Mouse (Mus musculus): Measurements from ENCODE around the gene Zfp704. TPM values are rescaled to one million over a fixed set of nuclear protein-coding genes. Genes with fewer than 3 reads are reported as not detected.

Zfp704 gene
- polyA plus RNA-seq, 1 experiment, result 5.9 TPM

DNA sequence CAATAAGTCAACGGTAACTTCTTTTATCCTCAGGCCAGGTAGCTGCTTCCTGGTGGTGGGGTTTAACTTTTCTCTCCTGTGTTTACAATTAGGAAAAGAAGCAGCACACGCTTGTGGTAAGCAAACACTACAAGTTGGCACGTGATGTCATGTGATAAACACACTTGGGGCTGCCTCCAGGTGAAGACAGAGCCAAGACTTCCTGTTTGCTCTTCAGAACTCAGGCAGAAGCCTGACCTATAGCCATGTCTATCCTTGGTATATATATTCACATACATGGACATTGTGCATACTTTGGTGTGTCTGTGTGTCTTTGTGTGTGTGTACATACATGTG is 209.0 kb downstream of the Zfp704 start:
- peaks cover 52% of the 10 kb centered on the region for H3K27me3 ChIP-seq (replicated peaks)
- peaks cover 67% of the 10 kb centered on the region for H3K4me1 ChIP-seq
- no peak overlapping the region for H3K4me3 ChIP-seq (replicated peaks)
- no peaks in the 10 kb centered on the region for H3K36me3 ChIP-seq (replicated peaks; ENCODE audit: low read length)
- TF ChIP-seq FLI1 (IDR thresholded peaks at IDR 0.05; ENCODE audit: low read length) (no peak), GATA1 (IDR thresholded peaks at IDR 0.05; ENCODE audit: borderline replicate concordance, low read length) (no peak)
- no peaks in the 10 kb centered on the region for H3K9me3 ChIP-seq

DNA sequence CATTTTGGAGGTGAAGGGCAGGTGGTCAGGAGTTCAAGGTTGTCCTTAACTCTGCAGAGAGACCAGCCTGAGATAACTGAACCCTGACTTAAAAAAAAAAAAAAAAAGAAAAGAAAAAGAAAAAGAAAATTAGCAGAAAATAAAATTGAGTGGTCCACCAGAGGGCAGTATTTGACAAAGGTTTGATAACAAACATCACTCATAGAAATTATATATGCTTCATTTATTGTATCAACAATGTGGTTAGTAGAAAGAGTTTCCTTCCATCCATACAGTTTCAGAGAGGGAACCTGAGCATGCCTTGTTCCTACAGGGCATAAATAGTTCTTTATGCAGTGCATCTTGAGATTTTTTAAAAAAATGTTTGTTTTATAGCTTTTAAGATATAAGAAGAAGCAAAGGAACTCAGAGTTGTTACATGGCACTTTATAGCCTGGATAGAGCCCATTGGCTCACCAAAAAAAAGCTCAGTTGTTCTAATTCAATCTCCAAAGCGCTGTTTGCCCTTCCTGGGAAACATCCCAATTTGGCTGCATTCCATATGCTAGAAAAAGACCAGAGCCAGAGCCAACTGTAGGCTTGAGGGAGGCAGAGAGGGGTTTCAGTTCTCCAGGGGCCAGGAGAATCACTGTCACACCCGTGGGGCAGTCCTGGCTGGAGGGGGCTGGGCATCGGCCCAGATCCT is 209.5 kb downstream of the Zfp704 start:
- peaks cover 50% of the 10 kb centered on the region for H3K27me3 ChIP-seq (replicated peaks)
- no peak overlapping the region for H3K4me3 ChIP-seq (replicated peaks)
- H3K9me3 ChIP-seq, result peaks cover 1% of the 10 kb centered on the region; the same call in 1 of the 2 replicates
- TF ChIP-seq FLI1 (IDR thresholded peaks at IDR 0.05; ENCODE audit: low read length) (no peak), GATA1 (IDR thresholded peaks at IDR 0.05; ENCODE audit: borderline replicate concordance, low read length) (no peak)
- no peaks in the 10 kb centered on the region for H3K36me3 ChIP-seq (replicated peaks; ENCODE audit: low read length)
- H3K4me1 ChIP-seq, result peaks cover 63% of the 10 kb centered on the region

DNA sequence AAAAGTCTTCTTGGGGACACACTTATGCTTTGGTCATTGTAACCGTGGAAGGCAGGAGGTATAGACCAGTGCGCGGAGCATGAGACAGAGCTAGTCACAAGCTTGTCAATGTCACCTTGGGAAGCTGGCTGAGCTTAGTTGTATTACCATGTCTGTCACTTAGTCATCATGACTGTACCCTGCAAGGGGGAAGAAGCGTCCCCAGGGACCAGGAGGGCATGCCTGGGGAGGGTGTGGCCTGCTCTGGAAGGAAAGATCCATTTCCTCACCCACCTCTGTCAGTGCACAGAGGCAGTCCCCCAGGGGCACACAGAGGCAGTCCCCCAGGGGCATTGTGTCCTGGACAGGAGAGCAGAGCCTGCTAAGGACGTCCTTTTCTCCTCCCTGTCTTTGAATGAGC is 211.6 kb downstream of the Zfp704 start:
- Histone ChIP-seq H3K4me3 (replicated peaks) (peak overlapping the region; percentile 1), H3K36me3 (replicated peaks; ENCODE audit: low read length) (no peaks in the 10 kb centered on the region), H3K9me3 (peaks cover 9% of the 10 kb centered on the region), H3K27me3 (replicated peaks) (peaks cover 42% of the 10 kb centered on the region), H3K4me1 (peaks cover 45% of the 10 kb centered on the region)
- TF ChIP-seq GATA1 (IDR thresholded peaks at IDR 0.05; ENCODE audit: borderline replicate concordance, low read length), result no peak
- TF ChIP-seq FLI1 (IDR thresholded peaks at IDR 0.05; ENCODE audit: low read length), result no peak

Measured in megakaryocyte, embryonic 14.5 days (primary cell).